Mouse (Mus musculus) testis, adult 2 months (tissue): ENCODE data around the gene Arhgef16.

Experiments
- CTCF ChIP-seq: fragments of 200-500 bp; IDR thresholded peaks from 2 replicates; pipeline ENCODE4 v1.5.1; 2012; ENCODE audit warnings: low read depth, mild to moderate bottlenecking, inconsistent platforms, low read length, moderate library complexity; ENCODE audit not compliant: control insufficient read depth, insufficient read depth, insufficient replicate concordance
- POLR2A ChIP-seq: fragments of 200-500 bp; IDR thresholded peaks from 2 replicates; pipeline ENCODE4 v1.6.1; 2012; ENCODE audit warnings: low read depth, mild to moderate bottlenecking, inconsistent platforms, low read length, moderate library complexity; ENCODE audit not compliant: control insufficient read depth

DNA sequence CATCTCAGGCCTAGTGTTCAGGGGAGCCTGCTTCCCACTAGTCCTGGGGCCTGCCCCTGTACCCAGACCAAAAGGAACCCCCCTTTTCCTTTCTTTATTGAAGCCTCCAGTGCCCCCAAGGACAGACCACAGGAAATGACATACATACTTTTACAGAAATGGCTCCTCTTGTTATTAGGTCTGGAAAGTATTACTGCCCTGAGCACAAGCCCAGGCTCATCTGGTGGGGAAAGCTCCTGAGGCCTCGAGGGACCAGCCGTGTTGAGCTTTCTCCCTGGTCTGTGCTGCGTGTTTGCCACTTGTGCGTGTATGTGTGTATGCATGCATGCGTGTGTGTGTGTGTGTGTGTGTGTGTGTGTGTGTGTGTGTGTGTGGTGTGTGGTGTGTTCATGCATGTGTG, 40.7 kb downstream of the Arhgef16 start:
- TF ChIP-seq POLR2A (no peak), CTCF (no peak)
